Mouse (Mus musculus) kidney, adult 10 weeks (tissue): ENCODE measurements around the gene Tssk1. TPM values are rescaled to one million over a fixed set of nuclear protein-coding genes. Genes with fewer than 3 reads are reported as not detected.

Experiments used
- polyA plus RNA-seq: library from polyadenylated mRNA; stranded (reverse); fragments of 350-450 nt; fragmentation: Illumina TruSeq; extraction: RNeasy Lipid Tissue Mini Kit (QIAGEN cat#74804); gene quantifications from one replicate; pipeline ENCODE4 v1.2.3, GENCODE M21; 2014; ENCODE audit warnings: low read depth, low replicate concordance

Tssk1 gene
- not detected for polyA plus RNA-seq

DNA sequence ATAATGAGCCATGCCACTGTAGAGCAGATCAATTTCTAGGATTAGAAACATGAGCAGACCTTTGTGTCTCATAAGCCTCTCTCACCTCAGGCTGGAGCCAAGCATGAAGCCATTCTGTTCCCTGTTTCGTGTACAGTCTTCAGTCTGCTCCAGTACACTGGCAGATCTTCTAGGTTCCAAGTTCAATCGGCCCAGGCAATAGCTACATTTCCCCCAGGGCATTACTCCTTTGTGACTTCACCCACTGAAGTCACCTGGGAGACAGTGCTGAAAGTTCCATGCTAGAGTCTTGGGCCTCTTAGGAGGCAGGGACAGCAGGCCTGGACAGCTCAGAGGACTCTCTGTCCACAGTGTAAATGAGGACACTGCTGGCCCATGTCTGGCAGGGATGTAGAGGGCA is at the start of gene Tssk1:
Gene Tssk1 (plus strand): TSS at position 301 of the 400 bp plus-strand sequence.

DNA sequence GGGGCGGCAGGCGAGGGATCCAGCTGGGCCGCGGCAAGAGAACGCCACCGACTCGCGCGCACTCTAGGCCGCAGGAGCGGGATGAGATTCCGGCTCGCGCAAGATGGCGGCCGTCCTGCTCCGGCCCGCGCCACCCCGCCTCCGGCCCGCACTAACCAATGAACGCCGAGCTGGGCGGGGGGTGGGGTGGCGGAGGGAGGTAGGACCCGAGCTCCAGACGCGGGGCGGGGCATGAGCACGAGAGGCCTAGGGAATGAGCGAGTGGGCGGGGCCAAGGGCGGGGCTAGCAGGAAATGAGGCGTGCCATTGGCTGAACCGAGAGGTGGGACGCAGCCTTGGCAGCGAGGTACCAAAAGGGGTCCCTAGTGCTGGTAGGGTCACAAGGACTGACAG is 2.5 kb upstream of the Tssk1 start, which contains the start of gene Gm20518:
Gene Gm20518 (minus strand): TSS at position 105 of the 393 bp plus-strand sequence.

DNA sequence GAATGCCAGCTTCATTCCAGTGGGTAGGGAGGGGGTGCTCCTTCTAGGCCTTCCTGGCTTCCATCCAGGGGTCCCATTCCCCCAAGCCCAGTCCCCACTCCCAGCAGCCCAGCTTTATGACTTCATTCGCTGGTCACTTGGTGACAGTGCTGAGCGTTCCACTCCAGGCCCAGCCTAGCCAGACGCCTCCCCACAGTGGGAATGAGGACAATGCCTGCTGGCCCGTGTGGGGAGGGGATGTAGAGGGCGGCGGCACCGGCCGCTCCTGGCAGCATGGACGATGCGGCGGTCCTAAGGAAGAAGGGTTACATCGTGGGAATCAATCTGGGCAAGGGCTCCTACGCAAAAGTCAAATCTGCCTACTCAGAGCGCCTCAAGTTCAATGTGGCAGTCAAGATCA is 4.4 kb downstream of the Tssk1 start, which contains the start of the genes Dgcr2 and Tssk2:
Gene Dgcr2 (minus strand): TSS at position 101 of the 400 bp plus-strand sequence.
Gene Tssk2 (plus strand): TSS at position 176 of the 400 bp plus-strand sequence.

DNA sequence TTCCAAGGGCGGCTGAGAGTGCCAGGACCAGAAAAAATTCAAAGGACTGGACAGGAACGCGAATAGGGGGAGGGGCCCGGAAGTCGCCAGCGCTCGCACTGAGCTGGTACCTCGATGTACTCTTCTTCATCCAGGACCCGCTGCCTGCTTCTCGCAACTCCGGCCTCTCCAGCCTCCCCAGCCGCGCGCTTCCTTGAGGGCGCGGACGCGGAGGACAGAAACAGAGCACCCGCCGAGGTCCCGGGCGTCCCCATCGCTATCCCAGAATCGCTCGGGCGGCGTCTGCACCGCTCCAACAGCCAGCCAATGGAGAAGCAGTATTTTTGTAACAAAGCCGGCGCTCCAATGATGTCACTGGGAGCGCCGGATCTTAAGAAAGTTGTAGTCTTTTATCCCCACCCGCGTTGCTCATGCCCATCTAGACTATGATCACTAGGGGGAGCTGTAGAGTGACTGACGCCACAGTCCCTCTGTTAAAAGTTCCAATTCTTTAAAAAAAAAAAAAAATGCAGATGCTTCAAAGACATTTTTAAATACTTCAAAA is 17.1 kb downstream of the Tssk1 start, which contains the start of gene Ess2:
Gene Ess2 (minus strand): TSS at position 297 of the 544 bp plus-strand sequence.

DNA sequence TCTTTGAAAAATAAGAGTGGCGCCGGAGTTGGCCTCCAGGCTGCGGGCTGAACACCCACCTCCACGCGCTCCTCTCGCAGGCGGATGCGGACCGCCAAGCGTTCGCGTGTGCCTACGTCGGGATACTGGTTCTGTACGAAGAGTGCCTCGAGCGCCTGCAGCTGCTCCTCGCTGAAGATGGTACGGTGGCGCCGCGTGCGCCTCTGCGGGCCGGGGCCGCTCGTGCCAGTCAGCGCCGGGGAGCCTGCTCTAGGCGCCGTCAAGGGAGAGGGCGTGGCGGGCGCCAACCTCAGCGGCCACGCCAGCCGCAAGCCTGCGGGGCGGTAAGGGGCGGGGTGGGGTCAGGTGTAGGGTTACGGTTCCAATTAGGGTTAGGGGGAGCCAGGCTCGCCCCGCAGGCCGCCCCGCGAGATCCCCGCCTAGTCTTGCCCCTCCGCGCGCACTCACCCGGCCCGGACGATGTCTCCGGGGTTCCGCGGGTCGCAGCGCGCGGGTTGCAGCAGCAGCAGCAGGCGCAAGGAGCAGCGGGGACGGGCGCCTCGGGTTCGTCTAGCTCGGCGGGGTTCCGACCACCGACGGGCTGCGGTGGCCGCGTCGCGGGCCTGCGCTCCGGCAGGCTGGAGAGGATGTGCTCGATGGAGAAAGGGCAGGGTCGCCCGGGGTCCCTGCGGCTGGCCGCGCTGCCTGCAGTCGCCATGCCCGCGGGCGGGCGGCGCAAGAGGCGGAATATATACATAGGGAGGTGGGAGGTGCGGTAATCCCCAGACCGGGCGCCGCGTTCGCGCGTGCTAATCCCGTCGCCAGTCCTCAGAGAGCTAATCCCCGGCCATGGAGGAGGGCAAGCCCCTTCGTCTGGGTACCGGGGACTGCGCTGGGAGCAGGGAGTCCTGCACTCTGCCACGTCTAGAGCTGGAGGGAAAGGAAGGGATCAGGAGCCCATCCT is 20.6 kb downstream of the Tssk1 start, which contains the start of gene Gsc2:
Gene Gsc2 (minus strand): TSS at position 753 of the 943 bp plus-strand sequence.

DNA sequence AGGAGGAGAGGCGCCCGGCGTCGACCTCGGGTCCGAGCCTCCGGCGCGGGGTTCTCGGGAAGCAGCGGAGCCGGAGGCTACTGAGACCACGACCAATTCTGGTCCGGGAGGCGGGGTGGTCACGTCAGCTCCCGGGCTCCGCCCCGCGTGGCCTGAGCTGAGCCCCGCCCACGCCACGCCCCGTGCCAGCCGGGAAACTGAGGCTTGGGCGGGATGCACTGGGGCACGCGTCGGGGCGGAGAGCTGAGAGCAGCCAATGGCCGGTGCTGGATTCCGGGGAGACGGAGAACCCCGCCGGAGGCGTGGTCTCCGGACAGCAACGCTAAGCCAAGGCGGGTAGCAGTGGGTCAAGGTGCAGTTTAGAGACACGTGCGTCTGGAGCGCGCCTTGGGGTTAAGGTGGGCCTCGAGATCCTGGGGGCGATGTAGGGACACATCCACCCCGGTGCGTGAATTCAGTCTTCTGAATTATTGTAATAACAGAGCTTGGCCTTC is 34.1 kb downstream of the Tssk1 start, which contains the start of gene Slc25a1:
Gene Slc25a1 (minus strand): TSS at position 133 of the 494 bp plus-strand sequence.

Other genes with a start within 250 kb of the Tssk1 start
- gene Ccdc74a, start 247.8 kb upstream of the Tssk1 start, polyA plus RNA-seq = not detected
- 3.7 TPM for gene Med15, start 161.3 kb upstream of the Tssk1 start, polyA plus RNA-seq
- 11.0 TPM for gene Klhl22, start 134.6 kb upstream of the Tssk1 start, polyA plus RNA-seq
- gene Scarf2, start 96.9 kb upstream of the Tssk1 start, polyA plus RNA-seq = not detected
- 1.5 TPM for gene B830017H08Rik, start 61.1 kb upstream of the Tssk1 start, polyA plus RNA-seq
- gene Car15, start 55.9 kb upstream of the Tssk1 start, polyA plus RNA-seq = 10.1 TPM
- 0.12 TPM for gene Gm20518, start 2.6 kb upstream of the Tssk1 start, polyA plus RNA-seq
- gene Dgcr2, start 4.3 kb downstream of the Tssk1 start, polyA plus RNA-seq = 6.5 TPM
- gene Tssk2, start 4.4 kb downstream of the Tssk1 start, polyA plus RNA-seq = not detected
- 1.9 TPM for gene Ess2, start 17.1 kb downstream of the Tssk1 start, polyA plus RNA-seq
- gene Gsc2, start 20.8 kb downstream of the Tssk1 start, polyA plus RNA-seq = not detected
- gene Slc25a1, start 34.0 kb downstream of the Tssk1 start, polyA plus RNA-seq = 19.7 TPM
- gene Vpreb2, start 86.2 kb downstream of the Tssk1 start, polyA plus RNA-seq = not detected
- 10.4 TPM for gene Dgcr6, start 158.6 kb downstream of the Tssk1 start, polyA plus RNA-seq
- 3.2 TPM for gene Prodh, start 196.0 kb downstream of the Tssk1 start, polyA plus RNA-seq
- gene Rtn4r, start 233.4 kb downstream of the Tssk1 start, polyA plus RNA-seq = not detected